Mouse (Mus musculus) lung, adult 18-20 months (tissue): Measurements from ENCODE around the gene Krt78.

Source experiments
- DNase-seq, 2 experiments: peaks; one replicate each; pipeline ENCODE4 v3.0.0; 2022; ENCODE audit warnings: mixed read lengths in 2 of 2

The Krt78 gene

DNA sequence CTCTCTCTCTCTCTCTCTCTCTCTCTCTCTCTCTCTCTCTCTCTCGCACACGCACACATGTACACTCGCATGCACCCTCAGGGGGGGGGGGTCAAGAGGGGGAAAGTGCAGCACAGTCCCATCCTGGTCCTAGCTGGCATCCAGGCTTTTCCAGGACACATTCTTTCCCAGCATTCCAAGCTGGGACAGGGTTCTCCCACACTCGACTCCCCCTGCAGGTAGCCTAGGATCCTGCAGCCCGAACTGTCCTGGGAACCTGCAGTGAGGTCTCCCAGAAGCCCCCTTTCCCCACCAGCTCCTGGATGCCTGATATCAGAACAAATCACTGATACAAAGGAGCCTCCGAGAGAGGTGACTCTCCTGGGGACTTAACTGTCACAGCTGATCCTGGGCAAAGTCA is 16.4 kb upstream of the Krt78 start:
- DNase-seq, result peak in 1 of 2 experiments; percentile 61

DNA sequence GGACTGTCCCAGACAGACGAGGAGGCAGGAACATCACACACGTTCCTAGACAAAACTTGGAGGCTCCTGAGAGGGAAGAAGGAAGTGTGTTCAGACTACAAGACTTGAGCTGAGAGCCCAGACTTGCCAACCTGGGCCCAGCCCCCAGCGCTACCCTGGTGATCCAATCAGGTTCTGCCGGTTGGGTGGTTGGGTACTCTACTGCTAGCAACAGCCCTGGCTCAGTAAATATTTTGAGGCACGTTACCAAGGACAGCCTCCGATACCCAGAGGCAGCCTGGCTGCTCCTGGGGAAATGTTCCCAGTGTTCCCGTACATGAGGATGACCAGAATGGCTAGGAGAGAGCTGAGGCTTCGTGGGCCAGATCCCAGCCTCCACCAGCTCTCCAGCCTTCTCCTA is 12.7 kb upstream of the Krt78 start:
- peak; percentile 89 to 93 for DNase-seq

DNA sequence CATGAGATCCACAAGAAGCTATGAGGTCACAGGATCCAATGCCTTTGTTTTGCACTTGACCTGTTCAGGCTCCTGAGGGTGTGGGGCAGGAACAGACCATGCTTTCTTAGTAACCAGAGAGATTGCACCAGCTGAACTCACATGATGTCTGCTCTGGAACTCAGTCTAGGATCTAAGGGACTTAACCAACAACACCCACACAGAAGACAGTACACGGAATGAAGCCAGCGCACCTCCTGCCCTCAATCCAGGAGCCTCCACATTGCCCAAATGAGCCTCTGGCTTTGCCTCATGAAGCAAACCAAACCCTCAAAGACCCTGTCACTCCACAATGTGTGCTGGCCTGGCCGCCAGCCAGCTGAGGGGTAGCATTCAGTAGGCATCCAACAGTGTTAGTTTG is 4.8 kb upstream of the Krt78 start:
- no peak for DNase-seq

DNA sequence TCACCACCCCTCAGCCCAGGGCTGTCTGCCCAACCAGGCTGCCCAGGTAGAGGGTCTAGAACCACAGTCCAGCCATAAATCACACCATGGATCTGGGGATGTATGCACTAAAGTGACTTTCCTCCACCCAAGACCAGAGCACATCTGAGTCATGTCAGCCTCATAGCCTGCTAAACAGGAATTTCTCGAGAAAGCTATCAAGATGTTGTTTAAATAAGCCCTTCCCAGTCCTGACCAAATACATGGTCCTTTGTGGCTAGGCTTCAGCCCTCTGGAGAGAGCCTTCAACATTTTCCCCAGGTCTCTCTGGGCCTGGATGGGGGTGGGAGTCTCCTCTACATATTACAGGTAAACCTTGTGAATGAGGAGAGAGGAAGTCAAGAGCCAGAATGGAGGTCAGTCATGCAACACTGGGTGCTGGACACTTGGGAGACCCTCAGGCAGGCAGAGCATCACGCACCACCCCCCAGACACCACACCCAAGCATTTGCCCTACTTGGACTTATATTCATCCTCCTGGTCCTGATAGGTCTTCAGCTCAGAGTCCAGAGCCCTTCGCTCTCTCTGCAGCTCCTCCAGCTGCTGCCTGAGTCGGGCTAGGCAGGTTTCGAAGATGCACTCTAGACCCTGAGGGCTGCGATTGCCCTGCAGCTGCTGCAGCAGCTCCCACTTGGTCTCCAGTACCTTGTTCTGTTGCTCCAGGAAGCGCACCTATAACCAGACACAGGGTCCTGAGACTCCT is 1.2 kb downstream of the Krt78 start:
- peak; percentile 9 to 40 for DNase-seq

DNA sequence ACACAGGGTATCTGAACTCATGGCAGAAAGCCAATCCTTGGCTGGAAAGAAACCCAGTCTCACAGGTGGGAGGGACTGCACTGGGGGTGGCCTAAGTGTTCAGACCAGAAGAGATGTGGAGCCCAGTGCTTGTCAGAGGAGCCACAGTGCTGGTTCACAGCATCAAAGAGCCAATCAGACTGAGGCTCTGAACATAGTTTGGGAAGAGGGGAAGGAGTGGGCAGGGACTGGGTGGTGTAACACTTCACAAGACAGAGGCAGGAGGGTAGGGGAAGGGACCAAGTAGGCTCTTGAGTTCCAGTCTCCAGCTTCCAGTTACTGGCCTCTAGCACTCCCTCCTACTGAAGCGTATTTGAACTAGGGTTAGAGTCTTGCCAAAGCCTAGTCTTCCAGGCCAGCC is 8.7 kb downstream of the Krt78 start:
- no peak for DNase-seq

DNA sequence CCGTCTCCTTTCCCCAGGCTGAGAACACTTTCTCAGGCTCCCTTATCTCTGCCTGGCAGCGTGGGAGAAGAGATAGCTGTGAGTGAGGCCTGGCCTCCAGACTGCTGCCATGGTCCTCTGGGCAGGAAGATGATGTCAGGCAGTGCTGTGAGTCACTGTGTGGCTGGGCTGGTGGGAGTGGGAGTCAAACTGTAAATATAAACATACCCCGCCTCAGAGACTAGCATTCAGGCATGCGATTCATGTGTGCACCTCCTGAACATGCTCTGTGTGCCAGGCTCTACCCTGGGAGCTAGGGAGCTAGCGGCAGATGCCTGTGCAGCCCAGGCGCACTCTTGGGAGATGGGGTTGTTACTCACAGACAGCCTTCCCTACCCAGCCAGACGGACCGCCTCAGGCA is 12.1 kb downstream of the Krt78 start:
- no peak for DNase-seq

DNA sequence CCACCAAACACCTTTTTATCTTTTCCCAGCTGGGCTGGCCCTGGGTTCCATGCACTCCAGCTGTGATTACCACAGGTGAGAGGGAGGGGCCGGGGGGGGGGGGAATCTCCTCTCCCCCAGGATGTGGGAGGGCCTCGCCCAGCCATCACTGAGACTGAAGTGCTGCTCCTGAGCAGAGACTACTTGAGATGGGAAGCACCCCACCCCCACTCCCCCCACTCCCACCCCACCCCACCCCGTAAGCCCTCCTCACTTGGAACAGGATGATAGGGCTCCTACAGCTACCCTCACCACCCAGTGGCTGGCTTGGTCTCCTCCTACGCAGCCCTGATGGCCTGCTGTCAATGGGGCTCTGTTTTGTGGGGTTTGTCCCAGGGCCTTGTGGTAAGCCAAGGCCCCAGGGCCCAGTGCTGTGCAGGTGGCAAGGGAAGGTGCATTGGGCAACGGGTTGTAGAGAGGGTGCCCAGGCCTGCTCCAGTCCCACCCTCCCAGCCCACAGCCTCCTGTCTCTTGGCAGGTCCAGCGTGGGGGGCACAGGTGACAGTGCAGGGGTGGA is 13.7 kb downstream of the Krt78 start, which contains the start of gene Krt79:
Krt79 (minus strand) TSS at position 51 of the 556 bp plus-strand sequence.
- DNase-seq, result no peak

DNA sequence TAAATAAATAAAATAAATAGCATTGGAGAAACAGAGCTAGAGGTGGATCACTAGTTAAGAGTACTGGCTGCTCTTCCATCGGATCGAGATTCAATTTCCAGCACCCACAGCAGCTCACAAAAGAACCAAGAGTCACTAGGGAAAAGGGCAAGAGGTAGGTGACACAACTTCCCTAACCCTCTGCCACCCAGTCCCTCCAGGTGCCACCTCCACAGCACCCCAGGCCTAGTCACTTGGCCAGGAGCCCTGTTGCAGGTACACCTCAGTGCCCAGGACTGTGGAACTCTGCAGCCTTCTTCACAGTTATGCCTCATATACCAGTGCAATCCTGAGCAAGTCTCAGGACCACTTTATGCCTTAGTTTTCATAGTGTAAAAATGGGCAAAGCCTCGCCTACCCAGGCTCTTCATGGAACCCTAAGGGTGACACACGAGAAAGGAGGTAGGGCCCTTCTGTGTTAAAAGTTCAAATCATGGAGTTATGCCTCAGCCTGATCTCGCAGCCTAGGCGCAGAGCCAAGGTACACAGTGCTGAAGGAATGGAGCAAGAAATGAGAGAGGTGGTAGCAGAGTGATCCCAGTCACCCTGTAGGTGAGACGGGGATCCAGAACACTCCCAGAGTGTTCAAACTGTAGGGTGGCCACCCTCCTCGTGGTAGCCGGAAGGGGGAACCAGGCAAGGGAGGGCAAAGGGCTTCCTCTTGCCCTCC is 15.3 kb downstream of the Krt78 start:
- DNase-seq, result peak; percentile 47 to 65

DNA sequence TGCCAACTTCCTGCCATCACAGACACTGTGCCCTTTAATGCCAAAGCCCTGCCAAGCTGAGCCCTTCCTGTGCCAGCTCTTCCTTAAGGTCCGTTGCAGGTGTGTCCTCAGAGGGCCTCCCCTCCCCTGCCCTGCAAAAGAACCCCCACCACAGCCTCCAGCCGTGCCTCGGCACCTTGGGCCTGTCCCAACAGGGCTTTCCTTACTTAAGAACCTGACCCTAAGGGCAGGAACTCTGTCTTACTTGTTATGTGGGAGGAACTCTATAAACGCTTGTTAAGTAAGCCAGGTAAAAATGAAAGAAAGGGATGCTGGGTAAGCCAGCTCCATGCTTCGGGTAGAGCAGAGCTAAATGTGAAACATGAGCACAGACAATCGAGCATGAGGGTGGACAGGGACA is 21.1 kb downstream of the Krt78 start:
- DNase-seq, result no peak

DNA sequence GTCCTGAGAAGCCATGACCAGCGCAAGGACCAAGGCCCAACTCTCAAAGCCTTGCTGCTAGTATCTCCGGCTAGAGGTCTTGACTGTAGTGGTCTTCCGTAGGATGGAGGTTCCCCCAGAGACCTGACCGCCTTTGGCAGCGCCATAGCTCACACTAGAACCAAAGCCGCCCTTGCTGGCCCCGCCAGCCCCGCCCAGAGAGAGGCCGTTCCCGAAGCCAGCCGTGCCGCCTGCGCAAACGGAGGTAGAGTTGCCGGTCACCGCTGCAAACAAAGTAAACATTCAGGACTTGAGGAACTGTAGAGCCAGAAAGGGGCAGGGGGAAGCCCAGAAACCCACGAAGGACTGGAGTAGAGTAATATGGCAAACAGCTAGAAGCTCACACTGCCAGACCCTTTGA is 24.4 kb downstream of the Krt78 start:
- DNase-seq, result peak; percentile 68 to 70

DNA sequence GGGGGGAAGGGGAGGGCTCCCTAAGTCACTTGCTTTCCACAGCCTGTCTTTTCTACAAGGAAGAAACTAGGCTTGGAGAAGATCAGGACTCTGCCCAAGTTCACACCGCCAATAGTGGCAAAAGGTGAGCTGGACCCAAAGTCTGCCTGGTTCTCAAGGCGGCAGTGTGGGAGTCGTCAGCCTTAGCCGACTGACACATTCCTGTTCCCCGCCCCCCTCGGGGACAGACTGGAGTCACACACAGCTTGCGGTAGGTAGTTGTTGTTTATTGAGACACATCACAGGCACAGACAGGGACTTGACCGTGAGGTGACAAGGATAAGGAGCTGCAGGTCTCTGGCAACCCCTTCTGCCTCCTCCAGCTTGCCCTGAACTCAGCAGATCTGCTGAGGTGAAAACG is 25.0 kb downstream of the Krt78 start:
- peak in 1 of 2 experiments; percentile 32 for DNase-seq

DNA sequence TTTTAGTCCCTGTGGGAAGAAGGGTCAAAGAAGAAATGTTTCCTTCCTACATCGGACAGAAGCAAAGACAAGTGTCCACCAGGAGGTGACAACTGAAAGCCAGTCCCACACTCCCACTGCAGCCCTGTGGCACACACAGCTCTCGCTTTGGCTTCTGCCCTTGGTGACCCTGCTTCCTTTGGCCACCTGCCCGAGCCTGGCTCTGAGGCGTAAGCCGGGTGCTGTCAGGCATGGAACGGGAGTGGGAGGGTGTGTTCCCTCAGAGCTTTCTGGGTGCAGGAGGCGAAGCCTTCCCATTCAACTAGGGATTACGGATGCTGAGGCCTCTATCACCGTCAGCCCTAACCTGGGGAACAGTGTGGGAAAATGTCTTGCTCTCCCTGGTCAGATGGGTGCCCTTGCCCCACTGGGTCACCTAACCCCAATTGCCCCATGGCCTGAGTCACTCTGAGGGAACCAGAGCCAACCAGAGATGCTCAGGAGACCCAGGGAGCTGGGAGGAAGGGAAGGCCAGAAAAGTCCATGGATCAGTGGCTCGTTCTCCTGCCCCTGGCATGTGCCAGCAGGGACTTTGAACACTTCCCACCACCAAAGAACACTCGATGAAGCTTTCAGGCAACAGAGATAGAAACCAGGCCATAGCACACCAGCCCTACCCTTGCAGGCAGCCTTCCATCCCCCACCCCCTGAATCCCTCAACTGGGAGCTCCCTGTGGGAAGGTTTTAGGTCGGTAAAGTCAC is 26.6 kb downstream of the Krt78 start:
- peak; percentile 41 to 50 for DNase-seq

DNA sequence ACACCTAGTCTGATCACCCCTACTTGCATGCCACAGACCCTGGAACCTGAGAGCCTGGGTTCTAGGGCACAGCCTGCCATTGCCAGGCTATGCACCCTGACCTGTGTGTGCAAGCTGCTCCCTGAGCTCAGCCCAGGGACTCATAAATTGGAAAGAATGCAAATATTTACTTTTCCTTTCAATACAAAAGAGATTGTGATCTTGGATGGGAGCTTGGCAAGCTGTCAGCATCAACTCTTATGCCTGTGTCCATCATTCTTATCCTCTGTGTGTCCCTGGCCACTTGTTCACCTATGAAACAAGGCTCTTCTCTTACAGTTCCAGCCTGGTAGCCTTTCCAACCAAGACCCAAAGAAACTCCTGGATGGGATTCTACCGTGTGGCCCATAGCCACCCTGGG is 29.0 kb downstream of the Krt78 start:
- DNase-seq, result no peak

DNA sequence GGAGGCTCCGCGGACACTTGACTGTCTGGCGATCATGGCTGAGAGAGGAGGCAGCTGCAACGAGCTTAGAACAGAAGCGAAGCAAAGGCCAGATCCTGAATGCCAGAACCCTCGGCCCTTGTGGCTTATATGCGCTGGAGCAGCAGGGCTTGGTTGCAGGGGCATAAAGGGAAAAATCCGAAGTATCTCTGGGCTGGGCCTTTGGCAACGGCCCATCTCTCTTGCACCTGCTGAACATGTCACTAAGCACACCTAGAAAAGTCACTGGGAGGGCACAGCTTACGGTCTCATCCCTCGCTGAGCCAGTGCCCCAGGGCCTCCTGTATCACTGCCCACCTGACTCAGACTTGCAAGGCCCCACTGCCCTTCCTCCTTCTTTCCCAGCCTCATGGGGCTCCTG is 29.5 kb downstream of the Krt78 start, which contains the start of gene Krt4:
Krt4 (minus strand) TSS at position 101 of the 400 bp plus-strand sequence.
- no peak for DNase-seq

DNA sequence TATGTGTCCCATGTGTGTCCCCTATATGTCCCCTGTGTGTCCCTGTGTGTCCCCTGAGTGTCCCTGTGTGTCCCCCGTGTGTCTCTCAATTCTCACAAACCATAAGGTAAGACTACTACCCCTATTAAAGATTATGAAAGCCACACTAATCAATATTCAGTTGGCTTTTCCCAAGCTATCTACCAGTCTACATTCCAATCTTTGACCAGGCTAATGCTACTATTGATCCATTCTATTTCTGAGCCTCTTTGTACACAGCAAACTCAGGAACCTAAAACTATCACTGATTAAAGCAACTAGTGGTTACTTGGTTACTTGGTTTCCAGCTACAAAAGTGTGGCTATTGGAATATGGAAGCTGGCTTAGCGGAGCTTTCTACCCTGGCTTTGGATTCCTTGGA is 31.8 kb downstream of the Krt78 start:
- no peak for DNase-seq

DNA sequence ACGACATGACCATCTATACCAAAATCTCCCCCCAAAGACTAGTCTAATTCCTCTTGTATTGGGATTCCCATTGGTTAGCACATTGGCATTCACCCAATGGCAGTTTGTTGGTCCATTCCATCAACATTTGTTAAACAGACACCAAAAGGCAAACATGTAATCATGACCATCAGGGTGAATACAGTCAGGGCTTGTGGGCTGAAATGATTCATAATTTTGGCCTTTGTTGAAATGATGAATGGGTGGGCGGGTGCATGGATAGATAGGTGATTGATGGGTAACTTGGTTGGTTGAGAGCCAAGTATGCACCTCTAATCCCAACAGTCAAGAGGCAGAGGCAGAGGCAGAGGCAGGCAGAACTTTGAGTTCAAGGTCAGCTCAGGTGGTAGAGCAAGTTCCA is 38.0 kb downstream of the Krt78 start:
- DNase-seq, result no peak

DNA sequence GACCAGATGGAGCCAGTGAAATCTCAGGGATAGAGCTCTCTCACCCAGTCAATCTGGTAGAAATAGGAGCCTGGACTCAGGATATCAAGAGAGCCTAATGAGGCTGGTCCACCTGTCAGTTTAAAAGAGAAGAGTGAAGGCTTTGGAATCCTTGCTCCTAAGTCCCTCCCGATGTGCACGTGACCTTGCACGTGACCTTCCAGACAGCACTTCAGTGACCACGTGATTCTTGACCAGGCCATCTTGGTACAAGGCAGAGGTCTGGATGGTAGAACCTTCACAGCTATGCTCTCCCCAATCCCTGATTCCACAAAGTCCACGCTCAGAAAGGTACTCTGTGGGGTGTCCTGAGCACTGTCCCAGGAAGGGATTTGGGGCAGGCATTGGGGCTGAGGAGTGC is 49.2 kb downstream of the Krt78 start:
- no peak for DNase-seq

DNA sequence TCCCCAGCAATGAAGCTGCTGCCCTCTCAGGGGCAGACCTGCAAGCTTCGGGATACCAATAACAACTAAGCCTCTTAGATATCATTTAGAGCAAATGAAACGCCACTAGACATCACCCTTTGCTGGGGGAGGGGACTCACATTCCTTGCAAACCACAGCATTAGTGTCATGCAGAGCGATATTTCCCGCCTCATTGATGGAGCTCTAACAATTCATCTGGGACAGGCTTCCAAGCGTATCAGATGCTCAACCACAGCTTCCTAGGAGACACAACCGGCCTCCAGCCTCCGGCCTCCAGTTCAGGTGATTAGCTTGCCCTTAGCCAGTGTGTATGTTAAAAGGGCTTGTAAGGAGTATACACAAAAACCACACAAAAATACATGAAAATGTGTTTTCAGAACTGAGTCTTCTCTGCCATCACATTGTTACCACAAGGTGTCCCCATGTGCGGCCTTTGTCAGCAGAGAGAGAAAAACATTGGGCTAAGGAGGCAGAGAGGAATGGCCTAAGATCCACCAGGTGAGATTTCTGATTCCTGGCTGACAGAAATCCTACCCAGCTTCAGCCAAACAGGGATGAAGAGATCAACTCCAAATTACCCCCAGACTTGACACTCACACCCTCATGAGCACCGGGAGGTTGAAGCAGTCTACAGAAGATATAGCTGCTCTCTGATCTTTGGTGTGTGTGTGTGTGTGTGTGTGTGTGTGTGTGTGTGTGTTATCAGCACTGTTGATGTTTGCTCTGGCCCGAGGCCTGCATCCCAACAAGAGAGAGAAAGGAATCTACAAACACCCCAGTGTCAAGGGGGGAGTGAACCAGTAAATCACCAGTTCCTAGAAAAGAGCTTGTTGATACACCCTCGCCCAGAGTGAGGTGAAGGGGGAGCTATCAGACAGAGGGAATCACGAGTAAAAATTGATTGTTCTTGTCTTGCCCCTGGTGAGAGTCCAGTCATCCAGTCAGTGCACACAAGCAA is 51.6 kb downstream of the Krt78 start:
- DNase-seq, result peak in 1 of 2 experiments; percentile 10
